8 mouse cellular contexts compared by ENCODE assay signal in genomic region chr15:6873154-6873806, GRCm38 (mm10). TPM values are rescaled to one million over a fixed set of nuclear protein-coding genes. Genes with fewer than 3 reads are reported as not detected.
DNase-seq lines count a peak whose midpoint lies in the region; ATAC-seq and TF ChIP-seq lines count a peak whose summit lies in the region.

No protein-coding gene starts in this region.

- H3K27me3 ChIP-seq in embryonic facial prominence, embryonic 15.5 days, result peaks cover 16% of the 10 kb centered on the region
- H3K27me3 ChIP-seq in hindbrain, postnatal 0 days (ENCODE audit: insufficient read depth, low read length), result peaks cover 7% of the 10 kb centered on the region; the same call in 1 of the 2 replicates

- 33% methylated on average over 17 of the region's 17 CpGs for WGBS in embryonic facial prominence, embryonic 15.5 days
- 41% methylated on average over 17 of the region's 17 CpGs for whole genome bisulfite sequencing in hindbrain, postnatal 0 days

- peaks cover 18% of the 10 kb centered on the region for H3K4me1 ChIP-seq in embryonic facial prominence, embryonic 15.5 days
- peaks cover 4% of the 10 kb centered on the region; the same call in 1 of the 2 replicates for H3K4me1 ChIP-seq in hindbrain, postnatal 0 days (ENCODE audit: insufficient read depth, low read length)

- H3K4me3 ChIP-seq in embryonic facial prominence, embryonic 15.5 days (replicated peaks), result peak overlapping the region; percentile 53
- H3K4me3 ChIP-seq in hindbrain, postnatal 0 days (ENCODE audit: low read length), result peak overlapping the region; percentile 41

- H3K36me3 ChIP-seq in embryonic facial prominence, embryonic 15.5 days, result no peaks in the 10 kb centered on the region
- H3K36me3 ChIP-seq in hindbrain, postnatal 0 days (ENCODE audit: insufficient read depth, low read length), result no peaks in the 10 kb centered on the region

- H3K27ac ChIP-seq in embryonic facial prominence, embryonic 15.5 days (replicated peaks), result no peak overlapping the region
- H3K27ac ChIP-seq in hindbrain, postnatal 0 days, result no peak overlapping the region

- H3K9me3 ChIP-seq in embryonic facial prominence, embryonic 15.5 days (replicated peaks), result no peaks in the 10 kb centered on the region
- H3K9me3 ChIP-seq in hindbrain, postnatal 0 days (ENCODE audit: low read length), result no peaks in the 10 kb centered on the region

- peak; percentile 27 for DNase-seq in kidney, adult 18-20 months
- DNase-seq in kidney, postnatal 14 days, result no peak
- no peak for DNase-seq in hindbrain, postnatal 0 days (ENCODE audit: low spot score)
- peak; percentile 21 for DNase-seq in lung, postnatal 36 days
- DNase-seq in right cerebral cortex, adult 2 months (ENCODE audit: low spot score in 2 of 2), result no peak
- DNase-seq in adrenal gland, postnatal 10 days, result no peak
- no peak for DNase-seq in cerebellum, postnatal 36 days

- peak overlapping the region; percentile 87 for H3K4me2 ChIP-seq in embryonic facial prominence, embryonic 15.5 days (replicated peaks)
- H3K4me2 ChIP-seq in hindbrain, postnatal 0 days (ENCODE audit: low read depth, low read length), result peak overlapping the region; percentile 65

- no peak overlapping the region for H3K9ac ChIP-seq in embryonic facial prominence, embryonic 15.5 days
- peak overlapping the region; percentile 40; the same call in 1 of the 2 replicates for H3K9ac ChIP-seq in hindbrain, postnatal 0 days (replicated peaks; ENCODE audit: low read length)

- no peak for ATAC-seq in embryonic facial prominence, embryonic 15.5 days (ENCODE audit: insufficient number of reproducible peaks, low FRiP score, low TSS enrichment, low read depth)
- no peak for ATAC-seq in hindbrain, postnatal 0 days

- TF ChIP-seq CTCF in hindbrain, postnatal 0 days (IDR thresholded peaks at IDR 0.05; ENCODE audit: low read depth), result no peak

RNA-seq across cellular contexts. Expression of gene Osmr, which starts 1.5 kb away (rescaled TPM):
- 1.8 TPM in 2 replicates for polyA plus RNA-seq in embryonic facial prominence, embryonic 15.5 days (2015; fragmentation: Nextera tagmentation; extraction: Ambion mirVana)
- 2.2 and 2.7 TPM in 2 replicates for total RNA-seq in hindbrain, postnatal 0 days (2014; rRNA removed)
- polyA plus RNA-seq in hindbrain, postnatal 0 days (2015; fragmentation: Nextera tagmentation; extraction: Ambion mirVana), result 1.8 and 2.4 TPM in 2 replicates
- total RNA-seq in adrenal gland, postnatal 10 days (2021), result 1 to 10 TPM; 7.0 to 7.5 TPM

Comparison
In these comparisons a context has a peak if more than half of its experiments do, and no peak if none do; other contexts are left out.
1. DNase-seq: peak in kidney, adult 18-20 months (single experiment) and lung, postnatal 36 days (single experiment); none in kidney, postnatal 14 days (single experiment), hindbrain, postnatal 0 days (single experiment), right cerebral cortex, adult 2 months (0 of 2), adrenal gland, postnatal 10 days (single experiment) and cerebellum, postnatal 36 days (0 of 2).